Mouse (Mus musculus) stomach, embryonic 16.5 days (tissue): ENCODE measurements around the gene Il4ra. TPM values are rescaled to one million over a fixed set of nuclear protein-coding genes. Genes with fewer than 3 reads are reported as not detected.

Source experiments
- ATAC-seq: fragments of 200-750 bp; cut with Nextera tagmentation; 2 replicates; pipeline ENCODE4 v1.8.0; 2017; ENCODE audit warnings: moderate number of reproducible peaks, moderate TSS enrichment; ENCODE audit not compliant: insufficient read depth, low FRiP score
- H3K27ac ChIP-seq: fragments of 300-500 bp; sonication (generic); 2 replicates; pipeline ENCODE4 v1.5.1; 2014; ENCODE audit warnings: low read length
- H3K27me3 ChIP-seq: fragments of 300-500 bp; sonication (generic); 2 replicates; pipeline ENCODE4 v1.6.1; 2014; ENCODE audit warnings: low read length, control low read depth, mixed read lengths; ENCODE audit not compliant: control insufficient read depth, insufficient read depth
- H3K36me3 ChIP-seq: fragments of 300-500 bp; sonication (generic); 2 replicates; pipeline ENCODE4 v1.6.1; 2014; ENCODE audit warnings: low read length; ENCODE audit not compliant: control insufficient read depth, insufficient read depth
- H3K4me1 ChIP-seq: fragments of 300-500 bp; sonication (generic); 2 replicates; pipeline ENCODE4 v1.6.1; 2014; ENCODE audit warnings: low read length, control low read depth, mixed read lengths; ENCODE audit not compliant: control insufficient read depth, insufficient read depth
- H3K4me2 ChIP-seq: fragments of 300-500 bp; sonication (generic); 2 replicates; pipeline ENCODE4 v1.6.1; 2014; ENCODE audit warnings: low read depth, low read length, mixed read lengths
- H3K4me3 ChIP-seq: fragments of 300-500 bp; sonication (generic); replicated peaks from 2 replicates; pipeline ENCODE4 v1.5.1; 2014; ENCODE audit warnings: mild to moderate bottlenecking, low read length
- H3K9ac ChIP-seq: fragments of 300-500 bp; sonication (generic); 2 replicates; pipeline ENCODE4 v1.6.1; 2014; ENCODE audit warnings: low read length
- H3K9me3 ChIP-seq: fragments of 300-500 bp; sonication (generic); replicated peaks from 2 replicates; pipeline ENCODE4 v1.6.1; 2016; ENCODE audit warnings: low read length, control low read depth; ENCODE audit not compliant: control insufficient read depth
- WGBS: fragments of 180-500 bp; shearing (Covaris S2); extraction: QIAGEN DNeasy Blood & Tissue Kit; methylation state at CpG from one replicate; pipeline ENCODE4 v1.1.7; 2014; 5-methylcytosine and 5-hydroxymethylcytosine counted together
- polyA plus RNA-seq: library from polyadenylated mRNA; unstranded; fragments of >200 nt; fragmentation: Nextera tagmentation; extraction: Ambion mirVana; gene quantifications from 2 replicates; pipeline ENCODE4 v1.2.1, GENCODE M21; 2015

The Il4ra gene
- polyA plus RNA-seq, 1 experiment from 2014 or later, result 12.3 TPM

GRCm38 (mm10) chr7:125620077-125620476, 68.2 kb downstream of the Il4ra start:
- 65% methylated on average over 4 of the region's 4 CpGs for WGBS
- Histone ChIP-seq H3K27me3 (no peaks in the 10 kb centered on the region), H3K9me3 (no peaks in the 10 kb centered on the region), H3K4me2 (no peak overlapping the region), H3K27ac (no peak overlapping the region), H3K9ac (no peak overlapping the region), H3K4me3 (no peak overlapping the region), H3K4me1 (no peaks in the 10 kb centered on the region), H3K36me3 (no peaks in the 10 kb centered on the region)
- ATAC-seq, result no peak

- no peak for ATAC-seq
- H3K27ac ChIP-seq, result no peak overlapping the region
- no peaks in the 10 kb centered on the region for H3K27me3 ChIP-seq
- no peak overlapping the region for H3K9ac ChIP-seq
- no peaks in the 10 kb centered on the region for H3K36me3 ChIP-seq
- H3K4me2 ChIP-seq, result no peak overlapping the region
- no peaks in the 10 kb centered on the region for H3K4me1 ChIP-seq
- whole genome bisulfite sequencing, result 70% methylated on average over 7 of the region's 7 CpGs
- H3K9me3 ChIP-seq, result no peaks in the 10 kb centered on the region
- no peak overlapping the region for H3K4me3 ChIP-seq
Observed at GRCm38 (mm10) chr7:125622741-125623685, 71.1 kb downstream of the Il4ra start.

GRCm38 (mm10) chr7:125625219-125625618, 73.3 kb downstream of the Il4ra start:
- Histone ChIP-seq H3K36me3 (no peaks in the 10 kb centered on the region), H3K9ac (no peak overlapping the region), H3K9me3 (0 out of 2 replicates have a peak, but pooled peaks cover 4% of the 10 kb centered on the region), H3K4me1 (no peaks in the 10 kb centered on the region), H3K27me3 (no peaks in the 10 kb centered on the region), H3K4me3 (no peak overlapping the region), H3K4me2 (no peak overlapping the region), H3K27ac (no peak overlapping the region)
- ATAC-seq, result no peak
- 59% methylated on average over 4 of the region's 4 CpGs for WGBS

GRCm38 (mm10) chr7:125625829-125626228, 73.9 kb downstream of the Il4ra start:
- ATAC-seq, result no peak

More at GRCm38 (mm10) chr7:125625829-125626228, 73.9 kb downstream of the Il4ra start:
- H3K9ac ChIP-seq, result no peak overlapping the region
- no peak overlapping the region for H3K4me3 ChIP-seq
- H3K4me2 ChIP-seq, result no peak overlapping the region
- no peak overlapping the region for H3K27ac ChIP-seq
- no peaks in the 10 kb centered on the region for H3K36me3 ChIP-seq
- 48% methylated on average over 7 of the region's 7 CpGs for WGBS
- no peaks in the 10 kb centered on the region for H3K4me1 ChIP-seq
- H3K9me3 ChIP-seq, result 0 out of 2 replicates have a peak, but pooled peaks cover 4% of the 10 kb centered on the region
- no peaks in the 10 kb centered on the region for H3K27me3 ChIP-seq

Other genes starting within 250 kb of the Il4ra start
- gene Kdm8, start 107.4 kb upstream of the Il4ra start, polyA plus RNA-seq, result 8.2 and 8.7 TPM in 2 replicates
- gene Nsmce1, start 60.5 kb upstream of the Il4ra start, polyA plus RNA-seq, result 103 and 104 TPM in 2 replicates
- gene Il21r, start 51.3 kb downstream of the Il4ra start, polyA plus RNA-seq, result 0.45 and 0.70 TPM in 2 replicates
- 24.0 and 24.4 TPM in 2 replicates for gene Gtf3c1, start 155.7 kb downstream of the Il4ra start, polyA plus RNA-seq
- 8.2 and 8.5 TPM in 2 replicates for gene D430042O09Rik, start 155.8 kb downstream of the Il4ra start, polyA plus RNA-seq